Comparison of ENCODE assay signal across 8 mouse cellular contexts in genomic region chr7:5015118-5016001, GRCm38 (mm10). TPM values are rescaled to one million over a fixed set of nuclear protein-coding genes. Genes with fewer than 3 reads are reported as not detected.
DNase-seq lines count a peak whose midpoint lies in the region; ATAC-seq lines count a peak whose summit lies in the region.

Gene Gm44973, plus strand, starts transcription at chr7:5015496.

- H3K27ac ChIP-seq in hindbrain, embryonic 11.5 days (ENCODE audit: low read depth, low read length) = peak within 1 kb of the TSS; percentile 96
- peak within 1 kb of the TSS; percentile 99 for H3K27ac ChIP-seq in lung, embryonic 16.5 days (ENCODE audit: low read length)

- peak; percentile 81 for ATAC-seq in hindbrain, embryonic 11.5 days (ENCODE audit: low FRiP score)
- ATAC-seq in lung, embryonic 16.5 days (ENCODE audit: low read depth) = peak; percentile 82

- H3K4me3 ChIP-seq in hindbrain, embryonic 11.5 days (ENCODE audit: low read depth, low read length) = peak within 1 kb of the TSS; percentile 52
- H3K4me3 ChIP-seq in lung, embryonic 16.5 days (ENCODE audit: low read length) = peak within 1 kb of the TSS; percentile 83

- H3K4me1 ChIP-seq in hindbrain, embryonic 11.5 days (replicated peaks; ENCODE audit: control insufficient read depth, insufficient read depth, low read length) = no peaks in the 10 kb centered on the region
- peaks cover 19% of the 10 kb centered on the region for H3K4me1 ChIP-seq in lung, embryonic 16.5 days (replicated peaks; ENCODE audit: control insufficient read depth, insufficient read depth, low read length)

- no peaks in the 10 kb centered on the region for H3K9me3 ChIP-seq in hindbrain, embryonic 11.5 days (ENCODE audit: control insufficient read depth, low read length)
- H3K9me3 ChIP-seq in lung, embryonic 16.5 days (ENCODE audit: control insufficient read depth, low read length) = no peaks in the 10 kb centered on the region

- H3K4me2 ChIP-seq in hindbrain, embryonic 11.5 days (replicated peaks; ENCODE audit: low read depth, low read length) = peak within 1 kb of the TSS; percentile 51
- H3K4me2 ChIP-seq in lung, embryonic 16.5 days (ENCODE audit: low read depth, low read length) = peak within 1 kb of the TSS; percentile 76

- peaks cover 9% of the 10 kb centered on the region; the same call in 1 of the 2 replicates for H3K36me3 ChIP-seq in hindbrain, embryonic 11.5 days (ENCODE audit: control insufficient read depth, insufficient read depth, low read length)
- peaks cover 28% of the 10 kb centered on the region for H3K36me3 ChIP-seq in lung, embryonic 16.5 days (ENCODE audit: control insufficient read depth, insufficient read depth, low read length)

- peak; percentile 96 for DNase-seq in NIH3T3 (ENCODE audit: low read depth)
- peak; percentile 97 to 99 for DNase-seq in cerebellum, postnatal 10 days
- DNase-seq in frontal cortex, adult 2 months (ENCODE audit: extremely low spot score in 1 of 2, low spot score in 1 of 2) = peak; percentile 89 to 93
- peak; percentile 95 for DNase-seq in hindbrain, embryonic 11.5 days (ENCODE audit: low spot score)
- peak; percentile 95 for DNase-seq in layer of hippocampus, adult 9-11 months
- DNase-seq in ovary, adult 18-20 months (ENCODE audit: low spot score) = peak; percentile 91
- DNase-seq in thymus, postnatal 0 days (ENCODE audit: low spot score) = peak; percentile 97

- WGBS in hindbrain, embryonic 11.5 days = under 1% methylated on average over 54 of the region's 76 CpGs
- WGBS in lung, embryonic 16.5 days = under 1% methylated on average over 59 of the region's 76 CpGs

- H3K9ac ChIP-seq in hindbrain, embryonic 11.5 days (ENCODE audit: low read depth, low read length) = peak within 1 kb of the TSS; percentile 82
- H3K9ac ChIP-seq in lung, embryonic 16.5 days (ENCODE audit: low read length) = peak within 1 kb of the TSS; percentile 89

- no peaks in the 10 kb centered on the region for H3K27me3 ChIP-seq in hindbrain, embryonic 11.5 days (ENCODE audit: control insufficient read depth, insufficient read depth, low read length)
- no peaks in the 10 kb centered on the region for H3K27me3 ChIP-seq in lung, embryonic 16.5 days (ENCODE audit: control insufficient read depth, insufficient read depth, low read depth, low read length)

RNA-seq across cellular contexts. Expression of gene Gm44973, which starts in this region (rescaled TPM):
- not detected in 2 replicates for polyA plus RNA-seq in frontal cortex, adult 2 months (2012; rRNA removed)
- 0.19 and 1.8 TPM in 2 replicates for polyA plus RNA-seq in hindbrain, embryonic 11.5 days (2014; fragmentation: Nextera tagmentation; extraction: Ambion mirVana)
- 1.2 and 1.3 TPM in 2 replicates for polyA plus RNA-seq in lung, embryonic 16.5 days (2015; fragmentation: Nextera tagmentation; extraction: Ambion mirVana)
- 2.9 and 5.4 TPM in 2 replicates for polyA plus RNA-seq in thymus, postnatal 0 days (2015; fragmentation: Nextera tagmentation; extraction: Ambion mirVana)

Comparison
In these comparisons a context has a peak if more than half of its experiments do, and no peak if none do; other contexts are left out.
1. Peak in every context shown above with its lines: DNase-seq, ATAC-seq, H3K4me3 ChIP-seq and H3K27ac ChIP-seq.
2. Peak in DNase-seq in frontal cortex, adult 2 months; RNA of the gene not detected or under 1 TPM.